Mouse (Mus musculus): ENCODE data around the gene Tcl1b4.
A peak's percentile ranks its signal among the peaks of the same experiment; 100 is the strongest.
"Not testable (repeated sequence)": the region's sequence is repeated elsewhere in the genome, so short reads cannot be mapped to it uniquely, and the experiment has no call there.

Gene Tcl1b4

GRCm38 (mm10) chr12:105201657-105202056, at the start of gene Tcl1b4:
Tcl1b4 (plus strand) TSS chr12:105201957.
- not testable (repeated sequence) for DNase-seq (ENCODE audit: low spot score in 2 of 2)

- DNase-seq (ENCODE audit: low spot score in 2 of 2) = not testable (repeated sequence)
Observed at GRCm38 (mm10) chr12:105155286-105155685, 46.5 kb upstream of the Tcl1b4 start.

GRCm38 (mm10) chr12:105158842-105159241, 42.9 kb upstream of the Tcl1b4 start:
- no peak for DNase-seq (ENCODE audit: low spot score in 2 of 2)

- no peak for DNase-seq (ENCODE audit: low spot score in 2 of 2)
Observed at GRCm38 (mm10) chr12:105159390-105159789, 42.4 kb upstream of the Tcl1b4 start, which contains the start of gene Tcl1b1. Tcl1b1 (plus strand) TSS chr12:105159690.

DNA sequence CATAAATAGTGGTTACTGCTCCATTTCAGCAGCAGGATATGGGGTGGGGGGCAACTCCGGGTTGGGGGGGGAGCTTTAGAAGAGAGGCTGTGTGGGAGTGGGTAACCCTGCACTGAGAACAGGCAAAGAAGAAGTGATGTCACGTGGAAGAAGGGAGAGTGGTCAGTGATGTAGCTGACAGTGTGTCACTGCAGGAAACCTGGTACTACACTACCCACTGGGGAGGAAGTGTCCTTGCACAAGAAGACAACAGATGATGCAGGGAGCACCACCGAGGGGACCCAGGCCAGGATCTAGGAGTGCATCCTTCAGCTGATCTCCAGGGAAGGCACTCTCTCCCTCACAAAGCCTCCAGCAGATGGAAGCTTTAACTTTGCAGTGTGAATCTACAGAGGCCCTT, 35.0 kb upstream of the Tcl1b4 start:
- no peak for DNase-seq (ENCODE audit: low spot score in 2 of 2)

DNA sequence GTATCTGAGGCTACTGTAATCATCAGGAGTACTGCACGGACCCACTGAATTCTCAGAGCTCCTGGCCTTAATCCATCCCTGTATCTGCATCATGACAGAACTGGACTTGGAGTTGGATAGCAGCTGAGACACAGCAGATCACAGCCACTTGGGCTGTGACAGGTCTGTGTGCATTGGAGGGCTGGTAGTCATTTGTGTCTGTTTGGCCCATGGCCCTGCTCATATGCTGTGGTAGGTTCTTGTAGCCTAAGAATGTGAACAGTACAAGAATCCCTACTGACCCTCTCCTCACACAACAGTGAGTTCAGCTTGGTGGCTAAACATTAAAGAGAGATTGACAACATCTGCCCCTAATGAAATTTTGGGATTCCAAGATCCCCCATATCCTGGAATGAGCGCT, 28.4 kb upstream of the Tcl1b4 start:
- no peak for DNase-seq (ENCODE audit: low spot score in 2 of 2)

GRCm38 (mm10) chr12:105174318-105174717, 27.4 kb upstream of the Tcl1b4 start:
- DNase-seq (ENCODE audit: low spot score in 2 of 2) = peak; percentile 35 to 48

- not testable (repeated sequence) for DNase-seq (ENCODE audit: low spot score in 2 of 2)
Observed at GRCm38 (mm10) chr12:105176044-105176443, 25.7 kb upstream of the Tcl1b4 start, which contains the start of gene Tcl1b5. Tcl1b5 (plus strand) TSS chr12:105176344.

DNA sequence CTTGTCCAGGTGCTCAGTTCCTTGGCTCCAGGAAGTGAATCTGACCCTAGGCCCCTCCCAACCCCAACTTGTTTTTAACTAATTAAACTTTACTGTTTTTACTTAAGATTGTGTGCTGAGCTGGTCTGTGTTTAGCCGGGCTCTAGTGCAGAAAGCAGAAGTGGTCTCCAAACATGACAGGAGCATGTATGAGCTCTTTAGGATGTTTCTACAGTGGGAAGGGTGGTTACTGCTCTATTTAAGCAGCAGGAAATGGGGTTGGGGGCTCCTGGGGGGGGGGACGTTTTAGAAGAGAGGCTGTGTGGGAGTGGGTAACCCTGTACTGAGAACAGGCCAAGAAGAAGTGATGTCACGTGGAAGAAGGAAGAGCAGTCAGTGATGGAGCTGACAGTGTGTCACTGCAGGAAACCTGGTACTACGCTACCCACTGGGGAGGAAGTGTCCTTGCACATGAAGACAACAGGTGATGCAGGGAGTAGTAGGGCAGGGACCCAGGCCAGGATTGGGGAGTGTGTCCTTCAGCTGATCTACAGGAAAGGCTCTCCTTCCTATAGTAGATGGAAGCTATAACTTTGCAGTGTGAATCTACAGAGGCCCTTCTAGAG, 20.6 kb upstream of the Tcl1b4 start:
- DNase-seq (ENCODE audit: low spot score in 2 of 2) = not testable (repeated sequence)

DNA sequence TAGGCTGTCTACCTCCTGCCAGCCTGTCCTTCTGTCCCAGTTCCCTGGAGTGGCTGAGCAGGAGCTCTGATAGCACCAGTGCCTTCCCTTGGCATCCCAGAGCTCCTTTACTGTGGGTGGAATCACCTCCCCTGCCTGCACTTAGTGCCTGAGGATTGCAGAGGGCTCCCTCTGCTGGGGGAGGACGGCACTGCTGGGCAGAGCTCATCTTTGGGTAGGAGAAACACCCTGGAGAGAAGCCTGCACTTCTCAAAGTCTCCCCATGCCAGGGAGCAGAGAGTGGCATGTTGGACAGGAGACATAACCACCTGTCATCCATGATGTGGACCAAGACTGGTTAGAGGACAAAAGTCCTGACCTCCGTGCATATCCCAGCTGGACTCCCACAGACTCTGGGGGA, 12.8 kb upstream of the Tcl1b4 start:
- peak; percentile 5 for DNase-seq (ENCODE audit: low spot score in 2 of 2)

DNA sequence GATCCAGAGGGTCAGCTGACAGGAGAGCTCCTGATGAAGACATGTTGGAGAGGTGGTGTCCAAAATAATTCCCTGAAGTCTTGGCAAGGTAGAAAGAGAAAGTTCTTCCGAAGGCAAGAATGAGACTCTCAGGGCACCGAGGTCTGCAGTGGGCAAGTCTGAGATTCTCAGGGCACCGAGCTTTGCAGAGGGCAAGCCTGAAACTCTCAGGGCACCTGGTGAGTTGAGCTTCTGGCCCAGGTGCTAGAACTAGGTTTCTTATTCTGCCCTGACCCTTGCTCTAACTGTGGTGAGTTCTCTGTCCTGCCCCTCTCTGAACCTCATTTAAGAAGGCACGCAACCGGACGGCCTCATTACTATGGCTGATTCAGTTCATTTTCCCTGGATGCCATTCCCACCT, 11.0 kb upstream of the Tcl1b4 start, which contains the start of gene Tcl1b3:
Tcl1b3 (plus strand) TSS at position 301 of the 400 bp plus-strand sequence.
- DNase-seq (ENCODE audit: low spot score in 2 of 2) = not testable (repeated sequence)

DNA sequence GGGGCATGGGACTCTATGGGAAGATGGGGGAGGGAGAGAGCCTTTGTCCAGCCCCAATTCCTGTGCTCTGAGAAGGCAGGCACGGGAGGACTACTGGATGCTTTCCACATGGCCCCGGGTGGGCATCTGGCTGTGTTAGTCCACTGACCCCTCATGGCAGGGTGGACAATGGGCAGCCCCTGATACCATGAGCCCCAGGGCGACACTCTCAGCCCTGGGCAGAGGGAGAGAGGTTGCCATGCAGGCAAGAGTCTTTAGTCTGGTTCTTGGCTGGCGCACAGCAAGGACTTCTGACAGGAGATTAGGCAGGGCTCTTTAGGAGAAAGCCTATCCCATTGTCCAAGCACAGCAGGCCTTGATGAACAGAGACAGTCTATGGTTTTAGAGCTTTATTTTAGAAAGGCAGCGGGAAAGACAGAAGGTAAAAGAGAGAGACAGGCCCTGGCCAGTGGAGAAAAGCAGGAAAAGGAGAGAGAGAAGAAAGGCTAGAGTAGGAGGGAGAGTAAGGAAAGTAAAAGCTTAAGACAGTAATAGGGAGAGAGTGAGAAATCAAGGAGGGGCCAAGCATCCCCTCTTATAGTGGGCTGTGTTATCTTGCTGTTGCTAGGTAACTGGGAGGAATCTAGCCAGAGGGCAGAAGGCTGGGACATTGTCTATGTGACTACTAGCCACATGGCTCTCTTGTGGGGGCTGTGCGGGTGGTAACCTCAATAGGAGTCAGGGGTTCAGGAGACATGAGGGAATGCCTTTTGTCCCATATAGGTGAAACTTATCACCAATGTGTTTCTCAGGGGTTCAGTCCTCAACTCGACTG, 1.9 kb upstream of the Tcl1b4 start:
- not testable (repeated sequence) for DNase-seq (ENCODE audit: low spot score in 2 of 2)

GRCm38 (mm10) chr12:105207071-105207470, 5.3 kb downstream of the Tcl1b4 start:
- no peak for DNase-seq (ENCODE audit: low spot score in 2 of 2)

DNA sequence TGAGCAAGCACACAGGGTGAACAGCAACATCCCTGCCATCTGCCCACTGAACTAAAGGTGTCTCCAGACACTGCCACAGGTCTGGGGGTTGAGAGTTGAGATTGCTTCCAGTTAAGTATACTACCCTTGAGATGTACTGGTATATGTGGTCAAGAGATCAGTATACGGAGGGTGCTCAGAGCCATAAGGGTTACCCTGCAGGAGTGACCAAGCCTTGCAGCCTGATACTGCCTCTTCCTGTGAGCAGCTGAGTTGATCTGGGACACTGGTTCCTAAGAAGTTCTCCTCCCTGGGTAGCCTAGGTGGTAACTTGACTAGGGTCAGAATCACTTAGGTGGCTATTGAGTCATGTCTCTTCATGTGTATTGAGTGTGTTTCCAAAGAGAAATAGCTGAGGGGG, 6.7 kb downstream of the Tcl1b4 start:
- no peak for DNase-seq (ENCODE audit: low spot score in 2 of 2)

DNA sequence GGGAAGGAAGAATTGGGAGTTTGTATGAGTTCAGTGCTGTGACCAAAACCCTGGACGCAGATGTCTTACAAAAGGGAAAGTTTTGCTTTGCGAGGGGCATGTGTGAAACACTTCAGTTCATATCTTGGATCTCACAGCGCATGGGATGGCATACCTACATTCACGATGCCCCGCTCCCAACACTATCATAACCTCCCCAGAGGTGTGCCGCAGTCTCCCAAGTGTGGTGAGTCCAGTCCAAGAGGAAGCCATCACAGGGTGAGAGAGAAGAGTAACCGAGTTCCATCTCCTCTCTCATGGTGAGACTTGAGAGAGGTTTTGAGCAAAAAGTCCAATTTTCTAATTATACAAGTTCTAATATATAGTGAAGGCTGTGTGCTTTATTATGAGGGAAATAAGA, 7.5 kb downstream of the Tcl1b4 start:
- DNase-seq (ENCODE audit: low spot score in 2 of 2) = no peak

DNA sequence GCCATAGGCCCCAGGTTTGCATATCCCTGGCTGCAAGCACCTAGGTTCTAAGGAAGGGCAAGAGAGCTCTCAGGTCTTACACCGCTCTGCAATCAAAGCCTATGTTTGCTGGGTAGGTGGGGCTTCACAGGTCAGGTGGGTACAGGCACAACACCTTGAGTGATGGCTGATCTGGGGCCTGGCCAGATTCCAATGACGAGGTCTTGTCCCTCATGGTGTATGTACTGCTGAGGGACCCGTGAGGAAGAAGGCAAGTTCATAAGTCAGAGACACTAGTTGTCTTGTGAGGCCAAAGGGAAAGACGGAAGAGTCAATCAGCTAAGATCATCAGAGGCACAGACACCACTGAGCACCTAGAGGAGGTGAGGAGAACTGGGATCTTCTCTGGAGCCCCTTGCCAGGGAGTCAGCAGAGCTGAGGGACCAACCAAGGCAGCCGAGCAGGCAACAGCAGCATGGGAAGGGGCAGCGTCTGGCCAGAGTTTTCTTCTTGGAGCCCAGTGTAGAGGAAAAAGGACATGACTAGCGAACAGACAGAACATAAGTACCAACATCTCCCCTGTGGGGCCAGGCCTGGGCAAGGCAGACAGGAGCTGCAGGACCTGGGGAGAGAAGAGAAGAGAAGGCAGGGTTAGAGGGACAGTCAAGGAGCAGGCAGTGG, 15.5 kb downstream of the Tcl1b4 start:
- DNase-seq (ENCODE audit: low spot score in 2 of 2) = no peak

GRCm38 (mm10) chr12:105222601-105223319, 21.0 kb downstream of the Tcl1b4 start, which contains the start of gene Tcl1:
Tcl1 (minus strand) TSS chr12:105222793.
- DNase-seq (ENCODE audit: low spot score in 2 of 2) = no peak

DNA sequence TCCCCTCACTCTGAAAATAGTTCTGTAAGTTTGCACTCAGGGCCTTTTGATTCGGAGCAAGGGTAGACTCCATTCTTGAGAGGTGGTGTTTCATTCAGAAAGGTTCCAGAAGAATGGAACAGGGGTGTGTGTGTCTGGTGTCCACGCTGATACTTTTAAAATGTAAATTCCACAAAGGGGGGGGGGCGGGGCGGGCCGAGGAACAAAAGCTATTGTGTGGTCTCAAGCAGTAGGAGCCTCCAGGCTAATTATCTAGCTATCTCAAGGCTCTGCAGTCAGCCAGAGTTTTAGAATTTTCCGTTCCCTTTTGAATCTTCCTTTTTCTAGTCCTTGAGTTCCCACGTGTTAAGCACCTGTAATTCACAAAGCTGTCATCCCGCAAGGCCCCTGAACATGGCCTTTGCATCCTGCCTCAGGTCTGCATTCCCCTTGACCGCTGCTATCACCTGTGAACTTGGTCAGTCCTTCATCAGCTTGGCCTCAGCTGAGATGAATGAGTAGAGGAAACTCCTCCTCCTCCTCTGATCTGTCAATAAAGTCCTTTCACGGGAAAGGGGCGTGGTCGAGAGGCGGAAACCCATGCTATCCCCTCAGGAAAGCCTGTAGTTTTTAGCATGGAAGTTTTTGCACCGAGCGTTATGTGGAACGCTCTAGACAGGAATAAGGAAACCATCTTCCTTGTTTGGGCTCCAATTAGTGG, 23.0 kb downstream of the Tcl1b4 start:
- DNase-seq (ENCODE audit: low spot score in 2 of 2) = no peak

DNA sequence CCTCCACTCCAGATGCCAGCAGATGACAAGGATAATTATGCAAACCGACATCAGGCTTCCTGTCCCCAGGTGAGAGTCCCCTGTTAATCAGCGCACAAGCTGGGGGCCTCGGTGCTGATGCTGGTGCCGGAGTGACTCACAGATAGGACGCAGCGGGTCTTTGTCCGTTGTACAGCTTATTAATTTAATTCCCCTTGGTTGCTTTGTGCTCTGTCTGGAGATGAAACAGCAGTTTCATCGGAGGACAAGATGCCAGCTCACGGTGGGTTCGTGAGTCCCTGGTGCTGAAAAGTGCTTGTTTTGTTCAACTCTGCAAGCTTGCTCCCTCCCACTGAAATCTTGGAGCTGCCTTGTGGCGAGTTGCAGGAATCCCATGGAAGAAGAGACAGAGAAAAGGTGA, 32.6 kb downstream of the Tcl1b4 start:
- DNase-seq (ENCODE audit: low spot score in 2 of 2) = no peak

DNA sequence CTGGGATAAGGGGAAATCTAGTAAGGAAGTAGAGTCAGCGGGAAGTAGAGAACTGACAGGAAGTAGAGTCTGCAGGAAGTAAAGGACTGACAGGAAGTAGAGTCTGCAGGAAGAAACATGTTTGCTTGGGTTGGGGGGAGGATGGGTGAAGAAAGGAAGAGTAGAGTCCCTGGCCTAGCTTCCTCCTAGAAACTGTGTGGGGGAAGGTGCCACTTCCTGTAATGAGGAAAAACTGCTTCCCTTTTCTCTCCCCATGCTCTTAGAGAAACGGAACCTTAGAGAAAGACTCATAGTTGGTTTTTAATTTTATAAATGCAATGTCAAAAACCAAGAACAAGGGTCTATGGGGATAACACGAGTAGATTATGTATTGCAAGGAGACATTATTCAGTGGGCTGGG, 33.3 kb downstream of the Tcl1b4 start:
- no peak for DNase-seq (ENCODE audit: low spot score in 2 of 2)

GRCm38 (mm10) chr12:105239060-105239459, 37.3 kb downstream of the Tcl1b4 start:
- DNase-seq (ENCODE audit: low spot score in 2 of 2) = no peak

All from frontal cortex, postnatal 25 days (tissue).